Comparison of ENCODE assay signal across 26 mouse cellular contexts in the genomic region with DNA sequence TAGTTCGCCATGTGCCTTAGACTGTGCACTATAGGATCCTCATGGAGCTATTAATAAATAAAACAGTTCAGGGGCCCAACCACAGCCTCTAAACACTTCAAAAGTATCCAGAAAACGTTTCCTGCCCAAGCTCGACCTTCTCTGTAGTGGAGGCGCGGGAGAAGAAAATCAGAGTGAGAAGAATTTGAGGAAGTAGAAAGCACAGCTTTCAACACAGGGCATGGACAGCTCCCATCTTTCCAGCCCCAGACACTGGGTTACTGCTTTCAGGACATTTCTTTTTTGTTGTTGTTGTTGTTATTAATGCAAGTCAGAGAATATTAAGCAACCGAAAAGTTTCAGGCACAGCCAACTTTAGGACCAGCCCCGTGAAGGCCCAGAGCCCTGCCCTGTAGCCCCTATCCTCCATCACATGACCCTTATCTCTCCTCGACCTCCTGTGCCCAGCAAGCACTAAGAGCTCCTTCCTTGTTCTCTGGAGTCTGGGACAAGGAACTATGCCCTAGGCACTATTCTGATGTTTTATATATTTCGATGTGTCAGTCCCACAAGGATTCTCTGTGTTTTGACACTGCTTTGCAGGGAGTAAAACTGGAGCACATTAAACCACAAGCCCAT. TPM values are rescaled to one million over a fixed set of nuclear protein-coding genes. Genes with fewer than 3 reads are reported as not detected.
A peak's percentile ranks its signal among the peaks of the same experiment; 100 is the strongest.
DNase-seq lines count a peak whose midpoint lies in the region; ATAC-seq and TF ChIP-seq lines count a peak whose summit lies in the region.
"Had no signal": no experiment of that assay in that cellular context is flagged by ENCODE, and none has a peak within 500 bp of the region (broad histone marks: within the 10 kb centered on the region; RNA-seq: fewer than 3 reads in every experiment).

No protein-coding gene starts in this region.

- no peaks in the 10 kb centered on the region for H3K9me3 ChIP-seq in intestine, embryonic 16.5 days (ENCODE audit: control insufficient read depth, low read length)
- no peaks in the 10 kb centered on the region for H3K9me3 ChIP-seq in liver, embryonic 16.5 days (replicated peaks; ENCODE audit: control insufficient read depth, low read length)
- H3K9me3 ChIP-seq: embryonic facial prominence, embryonic 15.5 days; hindbrain, embryonic 15.5 days; limb, embryonic 15.5 days; midbrain, embryonic 13.5 days; stomach, embryonic 15.5 days had no signal

- WGBS in intestine, embryonic 16.5 days, result 70% methylated on average over 9 of the region's 9 CpGs
- WGBS in liver, embryonic 16.5 days (ENCODE audit: insufficient replicate concordance), result 28% methylated on average over 9 of the region's 9 CpGs
- 50% methylated on average over 9 of the region's 9 CpGs for WGBS in small intestine, adult 2 months

- ATAC-seq in granulocyte monocyte progenitor cell, adult 5-6 weeks (replicated peaks; ENCODE audit: poor library complexity, severe bottlenecking), result peak; percentile 72
- ATAC-seq in intestine, embryonic 16.5 days, result peak; percentile 37; the same call in 1 of the 2 replicates
- peak; percentile 49; the same call in 1 of the 2 replicates for ATAC-seq in liver, embryonic 16.5 days (ENCODE audit: low read depth)
- ATAC-seq: activated CD4-positive, CD25-positive, alpha-beta regulatory T cell, adult 4 months; forebrain, embryonic 16.5 days; midbrain, embryonic 13.5 days had no signal

- H3K4me2 ChIP-seq in intestine, embryonic 16.5 days (ENCODE audit: low read depth, low read length), result no peak overlapping the region
- no peak overlapping the region for H3K4me2 ChIP-seq in liver, embryonic 16.5 days (ENCODE audit: low read depth, low read length)
- H3K4me2 ChIP-seq: embryonic facial prominence, embryonic 15.5 days; hindbrain, embryonic 15.5 days; limb, embryonic 15.5 days; midbrain, embryonic 13.5 days; stomach, embryonic 15.5 days had no signal

- 0 out of 2 replicates have a peak overlapping the region, but pooled peaks have one; percentile 36 for H3K27ac ChIP-seq in intestine, embryonic 16.5 days (ENCODE audit: low read length)
- H3K27ac ChIP-seq in liver, embryonic 16.5 days (ENCODE audit: low read length), result no peak overlapping the region
- H3K27ac ChIP-seq in small intestine, adult 2 months (ENCODE audit: insufficient read depth, low read depth, low read length), result peak overlapping the region; percentile 85
- H3K27ac ChIP-seq: embryonic facial prominence, embryonic 15.5 days; hindbrain, embryonic 15.5 days; kidney, postnatal 0 days; limb, embryonic 15.5 days; midbrain, embryonic 13.5 days; stomach, embryonic 15.5 days had no signal

- H3K4me3 ChIP-seq in intestine, embryonic 16.5 days (ENCODE audit: low read length), result no peak overlapping the region
- H3K4me3 ChIP-seq in liver, embryonic 16.5 days (ENCODE audit: low read depth, low read length), result no peak overlapping the region
- no peak overlapping the region for H3K4me3 ChIP-seq in small intestine, adult 2 months (ENCODE audit: low read depth, low read length)
- H3K4me3 ChIP-seq: embryonic facial prominence, embryonic 15.5 days; hindbrain, embryonic 15.5 days; limb, embryonic 15.5 days; midbrain, embryonic 13.5 days; stomach, embryonic 15.5 days had no signal

- no peaks in the 10 kb centered on the region for H3K36me3 ChIP-seq in intestine, embryonic 16.5 days (ENCODE audit: control insufficient read depth, insufficient read depth, low read length)
- no peaks in the 10 kb centered on the region for H3K36me3 ChIP-seq in liver, embryonic 16.5 days (ENCODE audit: control insufficient read depth, insufficient read depth)
- H3K36me3 ChIP-seq in small intestine, adult 2 months (ENCODE audit: control insufficient read depth, insufficient read depth, low read length), result no peaks in the 10 kb centered on the region
- H3K36me3 ChIP-seq: embryonic facial prominence, embryonic 15.5 days; hindbrain, embryonic 15.5 days; limb, embryonic 15.5 days; midbrain, embryonic 13.5 days; stomach, embryonic 15.5 days had no signal

- DNase-seq in cerebellum, adult 9-10 months, result no peak
- DNase-seq in cerebellum, postnatal 25 days, result no peak
- no peak for DNase-seq in retina, postnatal 1 day
- DNase-seq: adrenal gland, adult 8-10 months; cerebellum, adult 18-20 months; cerebellum, postnatal 36 days; gastrocnemius, postnatal 14 days; heart, postnatal 4 days; left cerebral cortex, postnatal 4 days; right cerebral cortex, postnatal 25 days; thymus, adult 18-20 months; thymus, postnatal 4 days had no signal

- TF ChIP-seq POLR2A in small intestine, adult 2 months (IDR thresholded peaks at IDR 0.05; ENCODE audit: low read depth, low read length), result no peak

- TF ChIP-seq CTCF in small intestine, adult 2 months (IDR thresholded peaks at IDR 0.05; ENCODE audit: extremely low read depth, insufficient read length, insufficient replicate concordance, low read depth, low read length), result no peak

- no peak overlapping the region for H3K9ac ChIP-seq in intestine, embryonic 16.5 days (ENCODE audit: low read depth, low read length)
- H3K9ac ChIP-seq in liver, embryonic 16.5 days (ENCODE audit: low read depth, low read length), result no peak overlapping the region
- H3K9ac ChIP-seq: embryonic facial prominence, embryonic 15.5 days; hindbrain, embryonic 15.5 days; limb, embryonic 15.5 days; midbrain, embryonic 13.5 days; stomach, embryonic 15.5 days had no signal

- peaks cover 18% of the 10 kb centered on the region; the same call in 1 of the 2 replicates for H3K4me1 ChIP-seq in intestine, embryonic 16.5 days (ENCODE audit: control insufficient read depth, insufficient read depth, low read length)
- peaks cover 8% of the 10 kb centered on the region for H3K4me1 ChIP-seq in liver, embryonic 16.5 days (ENCODE audit: control insufficient read depth, low read depth, low read length)
- H3K4me1 ChIP-seq in small intestine, adult 2 months (ENCODE audit: control insufficient read depth, insufficient read depth, insufficient read length, low read length), result peaks cover 34% of the 10 kb centered on the region
- H3K4me1 ChIP-seq: embryonic facial prominence, embryonic 15.5 days; hindbrain, embryonic 15.5 days; limb, embryonic 15.5 days; midbrain, embryonic 13.5 days had no signal

- no peaks in the 10 kb centered on the region for H3K27me3 ChIP-seq in intestine, embryonic 16.5 days (replicated peaks; ENCODE audit: control insufficient read depth, insufficient read depth, low read length)
- H3K27me3 ChIP-seq in liver, embryonic 16.5 days (ENCODE audit: control insufficient read depth, insufficient read depth, low read depth, low read length), result no peaks in the 10 kb centered on the region
- H3K27me3 ChIP-seq in small intestine, adult 2 months (ENCODE audit: control insufficient read depth, insufficient read depth, low read length), result no peaks in the 10 kb centered on the region
- H3K27me3 ChIP-seq: embryonic facial prominence, embryonic 15.5 days; hindbrain, embryonic 15.5 days; limb, embryonic 15.5 days; midbrain, embryonic 13.5 days; stomach, embryonic 15.5 days had no signal

RNA-seq across cellular contexts. Expression of a gene that starts 50.1 kb away (rescaled TPM):
- 59.5 and 65.8 TPM in 2 replicates for total RNA-seq in granulocyte monocyte progenitor cell, adult 5-6 weeks (2014; fragmentation: Nextera tagmentation)
- 41.8 and 47.5 TPM in 2 replicates for total RNA-seq in granulocyte monocyte progenitor cell, adult 5-6 weeks (2017)
- 59.3 and 60.2 TPM in 2 replicates for polyA plus RNA-seq in intestine, embryonic 16.5 days (2015; fragmentation: Nextera tagmentation; extraction: Ambion mirVana)
- polyA plus RNA-seq in liver, embryonic 16.5 days (2015; fragmentation: Nextera tagmentation; extraction: Ambion mirVana), result 19.5 and 20.7 TPM in 2 replicates
- polyA plus RNA-seq in small intestine, adult 2 months (2012; rRNA removed), result 71.5 and 86.2 TPM in 2 replicates

RNA-seq across cellular contexts. Expression of a gene that starts 52.8 kb away (rescaled TPM):
- total RNA-seq in granulocyte monocyte progenitor cell, adult 5-6 weeks (2014; fragmentation: Nextera tagmentation), result 5,016 and 5,973 TPM in 2 replicates
- total RNA-seq in granulocyte monocyte progenitor cell, adult 5-6 weeks (2017), result 4,049 and 4,633 TPM in 2 replicates
- polyA plus RNA-seq in intestine, embryonic 16.5 days (2015; fragmentation: Nextera tagmentation; extraction: Ambion mirVana), result 438 and 445 TPM in 2 replicates
- 58.2 and 65.3 TPM in 2 replicates for polyA plus RNA-seq in liver, embryonic 16.5 days (2015; fragmentation: Nextera tagmentation; extraction: Ambion mirVana)
- 1,430 and 1,806 TPM in 2 replicates for polyA plus RNA-seq in small intestine, adult 2 months (2012; rRNA removed)
- total RNA-seq: layer of hippocampus, postnatal 14 days; left cerebral cortex, adult 8-10 months had no signal
- polyA plus RNA-seq: midbrain, embryonic 13.5 days had no signal
